Mouse (Mus musculus): Measurements from ENCODE around the gene Crygd. TPM values are rescaled to one million over a fixed set of nuclear protein-coding genes. Genes with fewer than 3 reads are reported as not detected.

The Crygd gene
- total RNA-seq, 2 experiments from 2014 or later: not detected

- DNase-seq: no peak
Measured at GRCm38 (mm10) chr1:65041837-65042236, 21.4 kb downstream of the Crygd start.

- DNase-seq: no peak
Measured at GRCm38 (mm10) chr1:65040806-65041205, 22.4 kb downstream of the Crygd start.

- DNase-seq: no peak
Measured at GRCm38 (mm10) chr1:65039679-65040078, 23.6 kb downstream of the Crygd start.

- DNase-seq: no peak
Measured at GRCm38 (mm10) chr1:65037542-65037941, 25.7 kb downstream of the Crygd start.

- DNase-seq: no peak
Measured at GRCm38 (mm10) chr1:65035513-65035912, 27.7 kb downstream of the Crygd start.

- no peak for DNase-seq
Measured at GRCm38 (mm10) chr1:65032641-65033040, 30.6 kb downstream of the Crygd start, which contains the start of gene Akr1cl. Gene Akr1cl (minus strand): TSS chr1:65032759.

- no peak for DNase-seq
Measured at GRCm38 (mm10) chr1:65028206-65028605, 35.0 kb downstream of the Crygd start.

- no peak for DNase-seq
Measured at GRCm38 (mm10) chr1:65012726-65013125, 50.5 kb downstream of the Crygd start.

Other genes with a start within 250 kb of the Crygd start
- 10 to 100 TPM in 1 of 2 experiments, 1 to 10 TPM in 1; 8.3 to 10.2 TPM for gene Plekhm3, start 106.6 kb downstream of the Crygd start, total RNA-seq (2021)
- gene Akr1cl, start 30.7 kb downstream of the Crygd start, total RNA-seq (2021): under 1 TPM; 0.52 to 0.55 TPM
- not detected for gene Cryge, start 12.3 kb downstream of the Crygd start, total RNA-seq (2021)
- not detected for gene Crygc, start 10.2 kb upstream of the Crygd start, total RNA-seq (2021)
- gene Crygb, start 18.8 kb upstream of the Crygd start, total RNA-seq (2021): not detected
- not detected for gene Cryga, start 39.9 kb upstream of the Crygd start, total RNA-seq (2021)
- gene Gm28845, start 56.1 kb upstream of the Crygd start, total RNA-seq (2021): not detected
- gene D630023F18Rik, start 59.8 kb upstream of the Crygd start, total RNA-seq (2021): not detected
- gene Idh1, start 123.0 kb upstream of the Crygd start, total RNA-seq (2021): 10 to 100 TPM; 41.2 to 43.5 TPM
- 10 to 100 TPM; 17.2 to 18.1 TPM for gene Pikfyve, start 123.2 kb upstream of the Crygd start, total RNA-seq (2021)
- gene Pth2r, start 218.6 kb upstream of the Crygd start, total RNA-seq (2021): not detected

Data from heart, postnatal 4 days (tissue).